Mouse (Mus musculus) urinary bladder, postnatal 4 days (tissue): ENCODE results near the gene Tbc1d22b.
"Not testable (repeated sequence)": the region's sequence is repeated elsewhere in the genome, so short reads cannot be mapped to it uniquely, and the experiment has no call there.

Source experiments
- DNase-seq, 2 experiments: peaks; one replicate each; pipeline ENCODE4 v3.0.0; 2021 to 2022; ENCODE audit warnings: low spot score in 2 of 2

Tbc1d22b gene

DNA sequence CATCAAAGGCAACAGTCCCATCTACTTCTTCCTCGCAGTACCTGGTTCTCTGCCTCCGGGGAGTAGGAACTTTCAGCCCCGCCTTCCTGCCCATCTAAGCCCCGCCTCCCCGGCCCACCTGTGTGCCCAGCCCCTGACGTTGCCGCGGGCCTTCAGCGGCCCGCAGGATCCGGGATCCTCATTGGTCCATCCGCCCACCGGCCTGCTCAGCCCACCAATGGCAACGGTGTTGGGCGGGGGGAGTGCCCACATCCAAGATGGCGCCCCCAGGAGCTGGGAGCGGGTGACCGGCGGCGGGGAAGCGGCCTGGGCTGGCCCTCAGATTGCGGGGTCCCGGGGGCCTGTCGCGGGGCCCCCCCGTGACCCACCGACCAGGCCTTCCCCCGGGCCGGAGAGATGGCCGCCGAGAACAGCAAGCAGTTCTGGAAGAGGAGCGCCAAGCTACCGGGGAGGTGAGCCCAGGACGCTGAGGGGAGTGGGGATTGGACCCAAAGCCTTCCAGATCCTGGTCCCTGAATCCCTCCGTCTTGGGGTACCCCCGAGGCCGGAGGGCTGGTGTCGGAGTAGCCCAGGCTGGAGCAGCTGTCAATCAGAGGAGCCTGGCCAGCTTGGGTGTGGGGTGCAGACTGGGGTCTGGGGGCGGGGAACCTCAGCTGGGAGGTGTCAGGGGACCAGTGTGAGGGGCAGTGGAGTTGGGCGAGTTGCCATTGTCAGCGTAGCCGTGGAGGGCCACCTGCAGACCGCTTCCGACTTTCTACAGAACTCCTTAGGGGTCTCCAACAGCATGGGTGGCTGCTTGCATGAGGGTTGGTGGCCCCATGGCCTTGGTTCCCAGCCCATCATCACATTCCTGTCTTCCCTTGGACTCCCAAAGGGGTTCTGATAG, at the start of gene Tbc1d22b, which contains the start of gene Gm17657:
TSS of gene Tbc1d22b (plus strand) at position 243 of the 886 bp plus-strand sequence.
TSS of gene Gm17657 (minus strand) at position 96 of the 886 bp plus-strand sequence.
- peak; percentile 90 to 94 for DNase-seq

DNA sequence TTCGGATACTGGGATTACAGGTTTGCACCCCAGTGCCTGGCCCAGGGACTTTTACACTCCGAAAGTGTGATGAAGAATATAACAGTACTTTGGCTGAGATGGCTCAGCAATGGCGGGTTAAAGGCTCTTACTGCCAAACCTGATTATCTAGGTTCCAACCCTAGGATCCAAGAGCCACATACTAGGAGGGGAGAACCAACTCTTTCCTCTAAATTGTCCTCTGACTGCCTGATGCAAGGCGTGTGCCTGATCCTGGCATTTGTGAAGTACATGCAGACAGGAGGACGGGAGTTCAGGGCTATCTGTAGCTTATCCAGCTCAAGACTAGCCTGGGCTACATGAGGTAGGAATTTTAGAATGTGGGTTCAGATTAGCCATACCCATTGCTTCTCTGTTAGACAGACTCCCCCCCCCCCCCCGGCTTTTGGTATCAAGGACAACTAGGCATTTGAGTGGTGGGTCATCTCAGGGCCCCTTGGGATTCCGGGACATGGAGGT, 49.3 kb upstream of the Tbc1d22b start:
- no peak for DNase-seq

DNA sequence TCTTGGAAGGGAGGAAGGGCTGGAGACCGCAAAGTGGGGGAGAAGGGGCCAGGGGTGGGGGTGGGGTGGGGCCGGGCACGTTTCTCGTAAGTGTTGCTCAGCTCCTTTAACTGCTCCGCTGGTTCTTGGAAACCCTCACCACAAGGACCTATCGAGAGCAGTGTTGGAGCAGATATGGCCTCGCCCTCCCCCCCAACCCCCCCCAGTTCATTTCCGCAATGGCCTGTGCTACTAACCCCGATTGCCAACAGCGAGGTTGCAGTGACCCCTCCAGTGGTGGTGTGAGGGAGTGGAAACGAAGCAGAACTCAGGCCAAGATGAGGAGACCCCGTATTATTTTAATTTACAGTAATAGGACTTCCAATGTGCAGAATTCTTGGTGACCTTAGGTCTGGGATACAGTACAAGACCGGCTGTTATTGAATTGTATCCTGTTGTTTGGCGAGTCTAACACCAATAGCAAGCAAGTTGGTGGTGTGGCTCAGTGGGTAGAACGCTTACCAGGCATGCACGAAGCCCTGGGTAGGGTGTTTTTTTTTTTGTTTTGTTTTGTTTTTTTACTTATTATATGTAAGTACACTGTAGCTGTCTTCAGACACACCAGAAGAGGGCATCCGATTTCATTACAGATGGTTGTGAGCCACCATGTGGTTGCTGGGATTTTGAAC, 48.6 kb upstream of the Tbc1d22b start:
- no peak for DNase-seq

DNA sequence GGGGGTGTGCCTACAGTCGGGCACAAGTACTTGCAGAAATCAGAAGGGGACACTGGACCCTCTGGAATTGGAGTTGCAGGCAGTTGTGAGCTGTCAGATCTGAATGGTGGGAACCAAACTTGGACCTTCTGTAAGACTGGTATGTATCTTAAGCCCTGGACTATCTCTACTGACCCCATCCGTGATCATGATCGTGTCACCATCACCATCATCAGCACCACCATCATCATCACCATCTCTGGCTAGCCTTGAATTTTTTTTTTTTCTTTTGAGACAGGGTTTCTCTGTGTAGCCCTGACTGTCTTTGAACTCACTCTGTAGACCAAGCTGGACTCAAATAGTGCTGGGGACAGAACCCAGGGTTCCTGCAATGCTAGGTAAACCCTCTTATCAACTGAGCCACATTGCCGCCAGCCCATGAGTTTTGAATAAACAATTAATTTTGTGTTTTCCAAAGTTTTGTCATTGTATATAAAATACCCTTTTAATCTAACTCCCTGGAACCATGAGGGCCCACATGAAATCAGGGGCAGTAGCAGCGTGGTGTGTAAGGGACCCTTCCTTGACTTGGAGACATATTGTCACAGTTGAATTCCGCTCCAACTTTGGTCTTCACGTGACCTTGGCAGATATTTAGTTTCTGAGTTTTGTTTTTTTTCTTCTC, 47.4 kb upstream of the Tbc1d22b start:
- DNase-seq: no peak

DNA sequence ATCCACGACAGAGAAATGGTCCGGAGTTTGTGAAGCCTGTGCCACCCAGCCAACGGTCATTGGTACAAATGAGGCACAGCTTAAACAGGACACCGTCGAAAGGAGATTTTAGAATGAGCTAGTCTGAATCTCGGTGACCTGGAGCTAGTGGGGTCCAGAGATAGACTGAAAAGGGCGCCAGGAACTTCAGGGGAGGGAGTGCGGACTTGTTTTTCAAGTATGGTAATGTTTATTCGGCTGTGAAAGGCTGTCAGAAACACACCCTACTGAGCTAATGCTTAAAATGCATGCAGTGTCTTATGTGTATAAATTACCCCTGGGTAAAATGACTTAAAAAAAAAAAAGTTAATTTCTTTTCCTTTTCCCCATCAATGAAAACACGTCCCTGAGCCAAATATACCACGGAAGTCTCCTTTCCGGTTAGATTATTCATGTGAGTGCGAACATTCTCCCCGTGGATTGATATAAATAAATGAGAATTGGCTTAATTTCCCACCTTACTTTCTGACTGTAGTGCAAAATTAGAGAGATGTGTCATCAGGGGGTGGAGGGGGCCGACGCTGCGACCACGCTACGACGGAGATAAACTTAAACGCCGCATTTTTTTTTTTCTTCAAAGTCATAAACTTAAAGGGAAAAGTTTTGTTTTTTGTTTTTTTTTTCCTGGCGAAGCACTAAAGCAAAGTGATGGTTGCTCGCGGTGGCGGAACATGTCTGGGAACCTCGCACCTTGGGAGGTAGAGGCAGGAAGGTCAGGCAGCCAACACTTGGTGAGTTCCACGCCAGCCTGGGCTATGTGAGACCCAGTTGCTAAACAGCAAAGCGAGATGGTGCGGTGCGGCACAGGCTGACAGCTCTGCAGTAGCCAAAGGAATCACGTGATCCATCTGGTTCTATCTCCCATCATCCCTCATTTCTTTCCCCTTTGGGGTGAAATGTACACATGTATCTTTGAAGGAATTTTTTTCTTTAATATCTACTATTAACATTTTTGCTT, 46.6 kb upstream of the Tbc1d22b start:
- no peak for DNase-seq

DNA sequence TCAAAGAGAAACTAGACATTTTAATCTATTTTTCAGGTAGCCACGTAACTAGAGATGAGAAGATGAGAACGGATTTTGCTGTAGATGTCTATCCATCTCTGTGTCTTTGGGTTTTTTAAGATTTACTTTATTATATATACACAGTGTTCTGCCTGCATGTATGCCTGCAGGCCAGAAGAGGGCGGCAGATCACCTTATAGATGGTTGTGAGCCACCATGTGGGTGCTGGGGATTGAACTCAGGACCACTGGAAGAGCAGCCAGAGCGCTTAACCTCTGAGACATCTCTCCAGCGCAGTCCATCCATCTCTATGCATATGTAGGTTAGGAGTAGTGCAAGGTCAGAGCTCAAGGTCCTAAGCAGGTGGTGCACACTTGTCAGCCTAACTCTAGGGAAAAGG, 45.9 kb upstream of the Tbc1d22b start:
- no peak for DNase-seq

DNA sequence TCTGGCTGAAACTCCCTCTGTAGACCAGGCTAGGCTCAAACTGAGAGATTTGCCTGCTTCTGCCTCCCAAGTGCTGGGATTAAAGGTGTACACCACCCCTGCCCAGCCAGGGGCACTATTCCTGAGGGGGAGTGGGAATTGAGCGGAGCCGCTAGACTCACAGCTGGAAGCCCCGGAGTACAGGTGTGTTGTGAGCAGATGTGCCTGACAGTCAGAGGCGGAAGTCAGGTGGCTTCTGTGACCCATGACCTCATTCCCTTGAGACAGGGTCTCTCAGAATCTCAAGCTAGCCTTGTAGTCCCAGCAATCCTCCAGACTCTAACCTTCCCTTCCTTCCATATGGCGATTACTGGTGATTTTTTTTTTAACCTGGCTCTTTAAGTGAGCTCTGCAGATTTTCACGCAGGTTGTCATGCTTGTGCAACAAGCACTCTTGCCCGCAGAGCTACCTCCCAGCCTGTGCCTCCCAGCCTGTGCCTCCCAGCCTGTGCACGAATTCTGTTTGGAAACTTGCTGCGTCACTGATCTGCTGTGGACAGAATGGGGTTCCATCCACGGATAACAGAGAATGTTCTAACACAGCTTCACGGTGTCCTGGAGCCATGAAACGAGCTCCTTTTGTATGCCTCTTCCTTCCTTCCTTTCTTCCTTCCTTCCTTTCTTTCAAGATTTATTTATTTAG, 40.5 kb upstream of the Tbc1d22b start:
- DNase-seq: no peak

DNA sequence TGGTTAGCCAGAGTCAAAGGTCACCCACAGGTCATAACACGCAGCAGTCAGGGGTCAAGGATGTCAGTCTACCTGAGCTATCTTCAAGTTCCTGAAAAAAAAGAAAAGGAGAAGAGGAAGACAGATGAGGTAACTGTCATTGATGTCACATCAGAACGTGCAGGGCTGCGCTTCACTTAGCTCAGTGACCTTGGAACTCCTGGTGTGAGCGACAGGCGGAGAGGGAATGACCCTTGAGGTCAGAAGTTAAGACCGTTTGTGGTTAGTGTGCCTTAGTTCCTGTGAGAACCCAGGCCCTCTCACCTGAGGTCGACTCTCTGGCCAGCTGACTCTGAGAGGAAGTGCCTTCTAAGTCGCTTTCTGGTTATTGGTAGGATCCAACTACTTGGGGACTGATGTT, 38.9 kb upstream of the Tbc1d22b start:
- no peak for DNase-seq

DNA sequence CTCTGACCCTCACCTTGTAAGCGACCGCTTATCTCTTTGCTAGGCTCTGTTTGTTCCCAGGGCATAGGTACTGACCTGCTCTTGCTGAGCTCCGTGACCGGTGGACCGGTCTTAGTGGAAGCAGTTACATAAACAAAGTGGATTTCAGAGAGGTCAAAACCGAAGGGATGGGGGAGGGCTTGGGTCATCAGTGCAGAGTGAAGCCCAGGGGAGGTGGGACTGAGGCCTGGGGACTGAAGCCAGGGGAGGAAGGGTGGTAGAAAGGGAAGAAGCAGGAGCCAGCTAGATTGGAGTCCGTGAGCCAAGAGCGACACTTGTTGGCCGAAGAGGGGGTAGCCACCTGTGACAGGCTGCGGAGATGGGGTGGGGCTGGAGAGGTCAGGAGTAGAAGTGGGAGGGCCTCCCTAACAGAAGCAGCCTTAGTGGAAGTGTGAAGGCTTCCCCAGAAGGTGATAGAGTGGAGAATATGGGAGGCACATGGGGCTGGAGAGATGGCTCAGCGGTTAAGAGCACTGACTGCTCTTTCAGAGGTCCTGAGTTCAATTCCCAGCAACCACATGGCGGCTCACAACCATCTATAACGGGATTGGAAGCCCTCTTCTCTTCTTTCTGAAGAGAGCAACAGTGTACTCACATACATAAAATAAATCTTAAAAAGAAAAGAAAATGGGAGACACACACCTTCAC, 36.4 kb upstream of the Tbc1d22b start:
- peak; percentile 54 to 67 for DNase-seq

DNA sequence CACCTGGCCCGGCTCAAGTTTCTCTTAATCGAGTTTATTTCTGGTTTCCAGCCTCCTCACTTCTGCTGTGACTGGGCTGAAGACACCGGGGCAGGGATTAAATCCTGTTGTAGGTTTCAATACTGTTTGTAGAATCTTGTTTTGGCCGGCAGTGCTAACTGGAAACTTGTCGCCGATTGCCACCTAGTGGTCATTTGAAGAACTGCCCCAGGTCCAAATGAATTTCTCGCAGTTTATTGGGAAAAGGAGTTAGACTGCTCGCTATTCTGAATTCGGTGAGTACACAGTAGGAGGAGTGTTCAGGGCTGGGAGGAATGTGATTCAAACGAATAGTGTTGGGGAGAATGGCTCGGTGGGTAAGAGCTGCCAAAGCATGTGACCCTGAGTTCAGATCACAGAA, 35.1 kb upstream of the Tbc1d22b start:
- DNase-seq: peak; percentile 75 to 83

DNA sequence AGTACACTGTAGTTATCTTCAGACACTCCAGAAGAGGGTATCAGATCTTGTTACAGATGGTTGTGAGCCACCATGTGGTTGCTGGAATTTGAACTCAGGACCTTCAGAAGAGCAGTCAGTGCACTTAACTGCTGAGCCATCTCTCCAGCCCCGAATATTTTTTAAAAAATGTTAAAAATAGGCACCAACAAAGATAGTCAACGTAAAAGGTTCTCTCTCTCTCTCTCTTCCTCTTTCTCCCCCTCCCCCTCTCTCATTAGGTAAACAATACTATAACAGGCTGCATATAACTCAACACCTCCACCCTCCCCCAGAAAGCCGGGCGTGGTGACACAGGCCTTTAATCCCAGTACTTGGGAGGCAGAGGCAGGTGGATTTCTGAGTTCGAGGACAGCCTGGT, 30.9 kb upstream of the Tbc1d22b start:
- DNase-seq: not testable (repeated sequence)

DNA sequence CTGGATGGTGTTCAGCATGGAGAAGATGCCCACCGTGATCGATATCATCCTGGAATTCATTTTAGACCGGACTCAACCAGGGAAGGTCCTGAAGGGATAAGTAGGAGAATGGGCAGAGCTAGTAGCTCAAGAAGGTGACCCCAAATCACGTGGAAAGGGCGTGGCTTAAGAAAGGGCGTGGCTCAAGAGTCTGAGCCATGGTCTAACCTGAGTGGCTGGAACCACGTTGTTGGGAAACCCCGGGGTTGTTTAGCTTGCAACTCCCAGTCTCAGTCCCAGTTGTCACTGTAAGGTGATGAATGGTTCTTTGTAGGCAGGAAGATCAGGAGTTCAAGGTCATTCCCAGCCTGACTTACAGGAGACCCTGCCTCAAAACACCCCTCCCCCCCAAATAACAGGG, 29.9 kb upstream of the Tbc1d22b start:
- DNase-seq: no peak

DNA sequence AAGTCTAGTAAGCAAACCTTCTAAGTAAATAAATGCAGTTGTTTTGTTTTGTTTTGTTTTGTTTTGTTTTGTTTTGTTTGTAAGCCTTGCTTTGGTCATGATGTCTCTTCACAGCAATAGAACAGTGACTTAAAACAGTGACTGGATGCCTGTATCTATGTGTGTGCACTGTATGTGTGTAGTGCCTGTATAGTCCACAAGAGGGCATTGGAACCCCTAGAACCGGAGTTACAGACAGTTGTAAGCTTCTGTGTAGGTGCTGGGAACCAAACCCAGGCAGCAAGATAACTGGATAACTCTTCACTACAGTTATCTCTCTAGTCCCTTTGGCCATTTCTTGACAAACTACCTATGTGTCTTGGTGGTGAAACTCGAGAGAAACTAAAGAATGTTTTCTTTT, 24.0 kb upstream of the Tbc1d22b start:
- DNase-seq: no peak

DNA sequence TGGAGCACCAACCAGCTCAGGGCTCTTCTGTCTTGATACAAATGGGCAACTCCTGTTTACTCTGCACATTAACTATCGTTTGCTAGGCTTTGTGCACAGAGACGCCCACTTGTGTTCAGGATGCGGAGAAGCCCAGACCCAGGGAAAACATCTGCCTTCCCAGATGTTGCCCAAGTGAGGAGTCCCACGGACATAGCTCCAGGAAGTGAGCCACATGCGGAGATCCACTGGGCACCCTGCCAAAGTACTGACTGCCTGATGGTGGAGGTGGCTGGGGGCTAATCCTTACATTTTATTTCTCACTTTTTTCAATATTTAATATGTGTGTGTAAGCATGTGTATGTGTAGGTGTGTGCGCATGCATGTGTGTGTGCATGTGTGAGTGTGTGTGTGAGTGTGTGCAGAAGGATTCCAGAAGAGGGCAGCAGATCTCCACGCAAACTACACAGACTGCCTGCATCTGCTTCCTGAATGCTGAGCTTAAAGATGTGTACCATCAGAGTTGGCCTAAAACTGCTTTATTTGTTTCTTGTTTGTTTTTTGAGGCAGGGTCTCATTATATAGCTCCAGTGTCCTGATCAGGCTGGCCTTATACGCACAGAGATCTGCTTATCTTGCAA, 20.9 kb upstream of the Tbc1d22b start:
- DNase-seq: no peak

DNA sequence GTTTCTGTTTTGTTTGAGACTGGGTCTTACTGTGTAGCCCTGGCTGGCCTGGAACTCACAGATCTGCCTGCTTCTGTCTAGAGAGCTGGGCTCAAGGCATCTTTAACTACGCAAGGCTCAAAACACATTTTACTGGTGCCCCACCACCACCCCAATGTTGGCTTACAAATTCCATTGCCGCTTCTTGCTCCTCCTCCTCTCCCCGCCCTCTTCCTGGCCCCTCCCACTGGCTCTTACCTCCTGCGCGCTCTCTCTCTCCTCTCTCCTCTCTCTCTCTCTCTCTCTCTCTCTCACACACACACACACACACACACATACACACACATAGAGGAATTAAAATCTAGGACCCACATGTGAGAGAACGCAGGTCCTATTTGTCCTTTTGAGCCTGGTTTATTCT, 19.1 kb upstream of the Tbc1d22b start:
- DNase-seq: no peak

DNA sequence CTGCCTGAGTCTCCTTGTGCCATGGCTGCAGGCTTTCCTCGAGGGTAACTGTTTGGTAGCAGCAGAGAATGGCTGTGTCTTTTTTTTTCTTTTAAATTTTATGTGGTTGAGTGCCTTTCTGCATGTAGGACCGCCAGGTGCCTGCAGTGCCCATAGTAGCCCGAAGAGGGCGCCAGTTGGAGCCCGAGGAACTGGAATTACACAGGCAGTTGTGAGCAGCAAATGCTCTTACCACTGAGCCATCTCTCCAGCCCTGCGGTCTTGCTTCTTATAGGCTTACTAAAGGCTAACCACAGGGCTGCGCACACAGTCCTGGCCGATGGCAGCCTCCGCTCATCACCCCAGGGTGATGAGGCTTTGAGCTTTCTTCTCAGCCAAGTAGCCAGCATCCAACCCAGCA, 18.3 kb upstream of the Tbc1d22b start:
- DNase-seq: no peak

DNA sequence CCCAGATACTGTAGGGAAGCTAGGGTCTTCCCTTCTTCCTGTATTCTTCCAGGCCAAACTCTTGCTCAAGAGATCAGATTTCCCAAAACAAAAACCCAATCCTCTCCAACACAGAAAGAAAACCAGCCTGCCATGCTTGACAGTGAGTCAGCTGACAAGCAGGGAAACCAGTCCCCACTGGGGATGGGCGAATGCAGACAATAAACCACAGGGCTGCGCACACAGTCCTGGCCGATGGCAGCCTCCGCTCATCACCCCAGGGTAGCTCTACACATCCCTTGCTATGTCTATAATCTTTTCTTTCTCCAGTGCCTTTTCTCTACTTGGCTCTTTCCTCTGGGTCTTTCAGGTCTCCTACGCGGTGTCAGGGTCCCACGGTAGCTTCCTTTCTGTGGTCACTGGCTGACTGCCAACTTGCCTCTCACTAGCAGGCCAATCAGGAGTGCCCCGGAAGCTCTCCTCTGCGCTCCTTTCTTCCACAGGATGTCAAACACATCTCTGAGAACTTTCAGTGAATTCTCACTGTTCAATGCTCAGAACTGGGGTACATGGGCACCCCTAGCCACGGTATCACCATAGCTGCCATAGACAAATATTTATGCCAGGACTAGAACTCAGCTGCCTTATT, 17.7 kb upstream of the Tbc1d22b start:
- DNase-seq: no peak

DNA sequence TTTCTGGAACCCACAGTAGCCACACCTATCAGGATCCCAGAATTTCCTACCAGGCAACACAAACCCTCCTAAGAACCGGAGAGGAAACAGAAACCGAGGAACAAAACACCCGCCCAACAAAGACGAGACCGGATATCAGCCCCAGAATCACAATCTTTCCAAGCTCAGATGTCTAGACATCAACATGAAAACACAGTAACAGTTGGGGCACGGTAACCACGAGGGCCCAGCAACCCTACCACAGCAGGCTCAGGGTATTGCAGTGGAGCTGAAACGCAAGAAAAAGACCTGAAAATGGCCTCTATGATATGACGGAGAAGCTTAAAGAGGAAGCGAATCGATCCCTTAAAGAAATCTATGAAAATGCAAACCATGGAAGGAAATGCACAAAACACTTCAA, 15.7 kb upstream of the Tbc1d22b start:
- no peak for DNase-seq

DNA sequence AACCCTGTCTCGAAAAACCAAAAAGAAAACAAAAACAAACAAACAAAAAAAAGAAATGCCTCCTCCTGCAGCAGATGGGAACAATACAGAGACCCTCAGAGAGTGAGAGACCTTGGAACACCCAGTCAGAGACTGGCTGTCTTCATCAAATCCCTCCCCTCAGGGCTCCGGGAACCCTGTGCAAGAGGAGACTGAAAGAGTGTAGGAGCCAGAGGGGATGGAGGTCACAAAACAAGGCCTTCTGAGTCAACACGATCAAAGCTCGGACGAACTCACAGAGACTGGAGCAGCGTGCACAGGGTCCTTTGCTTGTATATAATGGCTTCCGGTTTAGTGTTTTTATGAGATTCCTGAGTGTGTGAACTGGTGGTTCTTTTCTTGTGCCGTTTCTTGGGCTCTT, 9.2 kb upstream of the Tbc1d22b start:
- no peak for DNase-seq
